Mouse (Mus musculus) heart, embryonic 14.5 days (tissue): Measurements from ENCODE around the gene Eif3m. TPM values are rescaled to one million over a fixed set of nuclear protein-coding genes. Genes with fewer than 3 reads are reported as not detected.

ENCODE experiments used
- polyA plus RNA-seq: library from polyadenylated mRNA; unstranded; fragments of >200 nt; fragmentation: Nextera tagmentation; extraction: Ambion mirVana; gene quantifications from 2 replicates; pipeline ENCODE4 v1.2.1, GENCODE M21; 2014

Eif3m gene
- polyA plus RNA-seq, 1 experiment from 2014 or later: 243 TPM

Other genes starting within 250 kb of the Eif3m start
- gene Qser1, start 200.3 kb downstream of the Eif3m start, polyA plus RNA-seq: 11.1 and 11.9 TPM in 2 replicates
- gene Prrg4, start 167.2 kb downstream of the Eif3m start, polyA plus RNA-seq: 1.1 and 1.3 TPM in 2 replicates
- gene Ccdc73, start 149.3 kb downstream of the Eif3m start, polyA plus RNA-seq: 7.3 and 10.4 TPM in 2 replicates
- gene Gm11060, start 74.9 kb upstream of the Eif3m start, polyA plus RNA-seq: not detected in 2 replicates
- 23.1 and 23.6 TPM in 2 replicates for gene Wt1, start 109.4 kb upstream of the Eif3m start, polyA plus RNA-seq
- 0.67 and 1.1 TPM in 2 replicates for gene Them7, start 207.2 kb upstream of the Eif3m start, polyA plus RNA-seq